Mouse (Mus musculus) stomach, postnatal 0 days (tissue): ENCODE measurements around the gene Necab3. TPM values are rescaled to one million over a fixed set of nuclear protein-coding genes. Genes with fewer than 3 reads are reported as not detected.
A peak's percentile ranks its signal among the peaks of the same experiment; 100 is the strongest.

Source experiments
- ATAC-seq: fragments of 200-750 bp; cut with Nextera tagmentation; 2 replicates; pipeline ENCODE4 v1.8.0; 2017; ENCODE audit not compliant: low FRiP score, low TSS enrichment
- DNase-seq: peaks from one replicate; pipeline ENCODE4 v3.0.0-alpha.2; 2016; ENCODE audit warnings: low spot score
- H3K27ac ChIP-seq: fragments of 300-500 bp; sonication (generic); replicated peaks from 2 replicates; pipeline ENCODE4 v1.5.1; 2014; ENCODE audit warnings: mild to moderate bottlenecking, control low read depth
- H3K27me3 ChIP-seq: fragments of 300-500 bp; sonication (generic); 2 replicates; pipeline ENCODE4 v1.6.1; 2014; ENCODE audit warnings: low read length; ENCODE audit not compliant: control insufficient read depth, insufficient read depth
- H3K36me3 ChIP-seq: fragments of 300-500 bp; sonication (generic); 2 replicates; pipeline ENCODE4 v1.6.1; 2014; ENCODE audit warnings: low read length, mixed read lengths; ENCODE audit not compliant: control insufficient read depth, insufficient read depth
- H3K4me1 ChIP-seq: fragments of 300-500 bp; sonication (generic); replicated peaks from 2 replicates; pipeline ENCODE4 v1.6.1; 2014; ENCODE audit warnings: antibody characterized with exemption; ENCODE audit not compliant: control insufficient read depth, insufficient read depth
- H3K4me2 ChIP-seq: fragments of 300-500 bp; sonication (generic); replicated peaks from 2 replicates; pipeline ENCODE4 v1.6.1; 2014; ENCODE audit warnings: low read depth, mild to moderate bottlenecking, control low read depth, moderate library complexity
- H3K4me3 ChIP-seq: fragments of 300-500 bp; sonication (generic); 2 replicates; pipeline ENCODE4 v1.5.1; 2014; ENCODE audit warnings: low read depth, low read length, control low read depth
- H3K9ac ChIP-seq: fragments of 300-500 bp; sonication (generic); 2 replicates; pipeline ENCODE4 v1.6.1; 2014; ENCODE audit warnings: mild to moderate bottlenecking, low read length, control low read depth, mixed read lengths
- H3K9me3 ChIP-seq: fragments of 300-500 bp; sonication (generic); 2 replicates; pipeline ENCODE4 v1.6.1; 2016; ENCODE audit warnings: low read length; ENCODE audit not compliant: control insufficient read depth
- CTCF ChIP-seq: IDR thresholded peaks from 2 replicates; pipeline ENCODE4 v1.5.1; 2016; ENCODE audit warnings: antibody characterized with exemption, low read depth, mild to moderate bottlenecking, moderate library complexity
- EP300 ChIP-seq: optimal IDR thresholded peaks from 2 replicates; pipeline ENCODE3; 2016; ENCODE audit warnings: antibody characterized with exemption
- WGBS: fragments of 180-500 bp; shearing (Covaris S2); extraction: QIAGEN DNeasy Blood & Tissue Kit; methylation state at CpG from one replicate; pipeline ENCODE4 v1.1.7; 2014; 5-methylcytosine and 5-hydroxymethylcytosine counted together
- polyA plus RNA-seq: library from polyadenylated mRNA; unstranded; fragments of >200 nt; fragmentation: Nextera tagmentation; extraction: Ambion mirVana; gene quantifications from 2 replicates; pipeline ENCODE4 v1.2.1, GENCODE M21; 2015

Necab3 gene
- polyA plus RNA-seq: 0.50 and 0.70 TPM in 2 replicates

DNA sequence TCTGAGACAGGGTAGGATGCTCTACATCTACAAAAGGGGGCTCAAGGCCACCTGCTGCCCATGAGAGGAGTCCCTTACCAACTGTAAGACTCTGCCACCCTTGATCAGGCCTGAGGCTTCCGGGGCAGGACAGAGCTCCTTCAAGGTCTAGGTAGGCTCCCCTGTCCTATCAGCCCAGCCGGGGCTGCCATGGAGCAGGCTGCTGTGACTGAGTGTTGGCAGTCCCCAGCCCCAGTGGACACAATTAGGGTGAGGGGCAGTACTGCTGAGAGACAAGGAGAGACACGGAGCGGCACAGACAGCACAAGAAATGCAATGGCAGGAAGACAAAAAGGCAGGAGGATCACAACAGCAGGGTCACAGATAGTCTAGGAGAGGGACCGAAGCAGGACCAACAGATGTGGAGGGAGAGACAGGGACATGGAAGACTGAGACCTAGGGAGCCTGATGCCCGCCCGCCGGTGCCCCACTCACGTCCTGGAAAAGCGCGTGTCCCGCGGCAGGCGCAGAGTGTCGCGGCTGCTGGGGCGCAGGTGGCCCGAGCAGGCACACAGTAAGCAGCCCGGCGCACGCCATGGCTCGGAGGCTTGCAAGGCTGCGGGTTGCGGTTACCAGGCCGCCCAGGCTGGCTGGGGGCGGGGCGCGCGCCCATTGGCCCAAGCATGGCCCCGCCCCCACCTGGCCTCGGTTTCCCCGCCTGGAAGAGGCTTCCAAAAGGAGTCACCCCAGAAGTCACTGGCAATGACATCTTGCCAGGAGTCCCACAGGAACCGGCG is at the start of gene Necab3:
Gene Necab3 (minus strand): TSS at position 627 of the 776 bp plus-strand sequence.
- Histone ChIP-seq H3K4me3 (peak within 1 kb of the TSS; percentile 18), H3K4me1 (no peaks in the 10 kb centered on the region), H3K27me3 (no peaks in the 10 kb centered on the region), H3K9ac (peak within 1 kb of the TSS; percentile 38; the same call in 1 of the 2 replicates), H3K9me3 (no peaks in the 10 kb centered on the region), H3K27ac (no peak within 1 kb of the TSS), H3K36me3 (peaks cover 6% of the 10 kb centered on the region; the same call in 1 of the 2 replicates), H3K4me2 (peak within 1 kb of the TSS; percentile 52)
- WGBS: 13% methylated on average over 26 of the region's 34 CpGs
- ATAC-seq (0 out of 2 replicates have a peak, but pooled peaks have one; percentile 41), DNase-seq (peak; percentile 56)
- no peak for TF ChIP-seq EP300
- no peak for TF ChIP-seq CTCF

DNA sequence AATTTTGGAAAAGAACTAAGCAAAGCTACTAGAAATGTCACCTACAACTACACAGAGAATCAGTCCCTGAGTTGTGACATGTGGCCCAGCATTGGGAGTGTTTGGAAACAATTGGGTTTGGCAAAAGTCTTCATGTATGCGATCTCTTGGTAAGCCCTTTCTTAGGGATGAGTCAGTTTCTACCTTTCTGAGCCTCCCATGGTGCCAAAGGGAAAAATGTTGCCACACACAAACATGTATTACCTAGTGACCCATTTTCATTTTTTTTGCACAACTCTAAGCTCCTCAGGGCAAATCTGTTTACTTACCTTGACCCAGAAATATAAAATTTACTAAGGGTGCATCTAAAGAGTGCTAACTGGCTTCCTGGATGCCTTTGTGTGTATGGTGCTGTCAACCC is 48.3 kb upstream of the Necab3 start:
- DNase-seq (no peak), ATAC-seq (no peak)
- no peaks in the 10 kb centered on the region; the same call in 1 of the 2 replicates for H3K4me1 ChIP-seq
- H3K9me3 ChIP-seq: no peaks in the 10 kb centered on the region
- H3K27me3 ChIP-seq: no peaks in the 10 kb centered on the region
- H3K4me3 ChIP-seq: no peak overlapping the region
- no peaks in the 10 kb centered on the region for H3K36me3 ChIP-seq
- WGBS: 63% methylated on average over 1 of the region's 1 CpGs
- TF ChIP-seq CTCF (no peak), EP300 (no peak)
- H3K4me2 ChIP-seq: no peak overlapping the region
- H3K27ac ChIP-seq: no peak overlapping the region
- H3K9ac ChIP-seq: no peak overlapping the region

DNA sequence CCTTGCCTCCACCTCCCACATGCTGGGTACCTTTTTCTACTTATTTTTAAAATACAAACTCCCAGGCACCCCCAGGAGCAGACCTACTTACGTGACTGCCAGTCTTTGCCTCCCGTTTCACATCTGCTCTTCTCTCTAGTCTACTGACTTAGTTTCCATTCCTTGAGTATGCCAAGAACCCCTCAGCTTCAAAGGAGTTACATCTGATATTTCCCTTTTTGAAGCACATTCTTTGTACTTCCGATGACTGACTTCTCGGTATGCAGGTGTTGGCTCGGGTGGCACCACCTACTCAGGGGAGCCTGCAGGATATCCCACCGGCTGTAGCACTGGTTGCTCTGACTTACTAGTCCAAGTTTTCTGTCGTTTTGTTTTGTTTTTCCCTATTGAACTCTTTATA is 45.5 kb upstream of the Necab3 start:
- ATAC-seq (no peak), DNase-seq (no peak)
- H3K9me3 ChIP-seq: no peaks in the 10 kb centered on the region
- H3K9ac ChIP-seq: no peak overlapping the region
- peak overlapping the region; percentile 50; the same call in 1 of the 2 replicates for H3K27ac ChIP-seq
- no peaks in the 10 kb centered on the region for H3K27me3 ChIP-seq
- WGBS: 23% methylated on average over 7 of the region's 7 CpGs
- H3K4me2 ChIP-seq: peak overlapping the region; percentile 54
- H3K4me3 ChIP-seq: peak overlapping the region; percentile 86
- no peaks in the 10 kb centered on the region; the same call in 1 of the 2 replicates for H3K4me1 ChIP-seq
- TF ChIP-seq CTCF (no peak), EP300 (no peak)
- no peaks in the 10 kb centered on the region for H3K36me3 ChIP-seq

DNA sequence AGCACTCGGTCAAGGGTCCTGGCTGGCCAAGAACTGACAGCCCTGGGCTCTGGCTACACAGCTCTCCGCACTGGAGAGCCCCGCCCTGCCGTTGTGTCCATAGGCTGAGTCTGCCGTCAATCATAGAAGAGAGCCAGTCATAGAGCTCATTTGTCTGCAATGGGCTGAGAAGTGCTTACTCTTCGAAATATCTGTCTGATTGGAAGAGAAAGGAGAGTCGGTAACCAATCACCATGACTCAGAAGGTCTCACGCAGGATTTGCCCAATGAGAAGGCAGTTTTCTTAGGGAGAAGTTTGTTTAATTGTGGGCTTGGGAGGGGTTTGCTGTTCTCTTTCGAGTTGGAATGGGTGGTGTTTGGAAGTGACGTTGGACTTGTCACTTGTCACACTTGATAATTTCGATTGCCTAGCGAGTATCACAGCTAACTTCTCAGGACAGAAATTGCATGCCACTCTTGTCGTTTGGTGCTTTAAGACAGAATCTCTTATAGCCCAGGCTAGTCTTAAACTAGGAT is 45.0 kb upstream of the Necab3 start, which contains the start of gene Pxmp4:
Gene Pxmp4 (minus strand): TSS at position 71 of the 516 bp plus-strand sequence.
- no peaks in the 10 kb centered on the region for H3K27me3 ChIP-seq
- H3K4me3 ChIP-seq: peak within 1 kb of the TSS; percentile 86
- DNase-seq (peak; percentile 97), ATAC-seq (peak; percentile 100)
- no peak for TF ChIP-seq EP300
- no peak for TF ChIP-seq CTCF
- no peaks in the 10 kb centered on the region; the same call in 1 of the 2 replicates for H3K4me1 ChIP-seq
- WGBS: under 1% methylated on average over 13 of the region's 13 CpGs
- H3K36me3 ChIP-seq: no peaks in the 10 kb centered on the region
- H3K9me3 ChIP-seq: no peaks in the 10 kb centered on the region
- peak within 1 kb of the TSS; percentile 93 for H3K27ac ChIP-seq
- peak within 1 kb of the TSS; percentile 85 for H3K4me2 ChIP-seq
- H3K9ac ChIP-seq: peak within 1 kb of the TSS; percentile 96

DNA sequence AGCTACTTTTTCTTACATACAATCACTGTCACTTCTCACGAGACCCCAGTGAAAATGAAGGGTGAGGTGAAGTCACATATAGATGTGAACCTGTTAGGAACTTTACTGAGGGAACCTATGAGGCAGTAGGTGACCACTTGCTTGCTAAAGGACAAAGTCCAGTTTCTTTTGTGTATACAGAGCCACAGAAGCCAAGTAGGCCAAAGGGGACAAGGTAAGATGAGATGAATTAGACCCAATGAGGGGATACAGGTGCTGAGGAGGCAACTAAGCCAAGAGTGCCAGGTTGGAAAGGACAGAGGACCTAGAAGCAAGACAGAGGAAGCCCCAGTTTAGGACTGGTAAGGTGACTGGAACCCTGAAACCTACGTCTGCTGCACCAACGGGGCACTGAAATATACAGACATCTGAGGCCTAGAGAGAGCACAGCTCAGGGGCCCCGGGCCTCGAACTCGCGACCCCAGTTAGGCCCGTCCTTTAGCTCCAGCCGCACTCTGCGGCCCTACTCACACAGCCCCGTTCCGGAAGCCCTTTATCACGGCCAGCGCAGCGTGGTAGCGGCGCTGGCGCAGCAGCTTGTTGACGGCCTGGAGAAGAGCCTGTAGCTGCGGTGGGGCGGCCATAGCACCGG is 44.4 kb upstream of the Necab3 start:
- ATAC-seq (peak; percentile 66), DNase-seq (peak; percentile 67)
- Histone ChIP-seq H3K4me2 (peak overlapping the region; percentile 85), H3K4me3 (peak overlapping the region; percentile 86), H3K9me3 (no peaks in the 10 kb centered on the region), H3K36me3 (no peaks in the 10 kb centered on the region), H3K27ac (peak overlapping the region; percentile 93), H3K9ac (peak overlapping the region; percentile 96), H3K4me1 (no peaks in the 10 kb centered on the region; the same call in 1 of the 2 replicates), H3K27me3 (no peaks in the 10 kb centered on the region)
- 13% methylated on average over 22 of the region's 22 CpGs for WGBS
- TF ChIP-seq CTCF: no peak
- no peak for TF ChIP-seq EP300

DNA sequence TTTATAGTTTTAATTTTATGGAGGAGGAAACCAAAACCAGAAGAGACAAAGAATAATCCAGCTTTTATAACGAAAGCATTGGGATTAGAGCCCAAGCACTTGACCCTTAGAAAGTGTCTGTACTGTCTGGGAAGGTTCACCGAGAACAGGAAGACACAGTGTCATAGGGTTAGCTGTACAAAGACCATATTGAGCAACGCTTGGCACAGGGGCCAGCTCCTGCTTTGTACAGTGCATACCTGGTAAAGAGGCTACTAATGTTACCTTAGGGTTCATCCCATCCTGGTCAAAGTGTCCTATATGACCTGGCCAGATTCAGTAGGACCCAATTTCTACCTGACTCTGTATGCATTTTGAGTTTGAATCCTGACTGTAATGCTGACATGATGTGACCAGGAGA is 42.6 kb upstream of the Necab3 start:
- Histone ChIP-seq H3K4me2 (no peak overlapping the region), H3K4me3 (no peak overlapping the region), H3K27ac (no peak overlapping the region), H3K9me3 (no peaks in the 10 kb centered on the region), H3K9ac (no peak overlapping the region), H3K27me3 (no peaks in the 10 kb centered on the region), H3K36me3 (no peaks in the 10 kb centered on the region), H3K4me1 (no peaks in the 10 kb centered on the region; the same call in 1 of the 2 replicates)
- TF ChIP-seq CTCF (no peak), EP300 (no peak)
- WGBS: 74% methylated on average over 3 of the region's 3 CpGs
- ATAC-seq (no peak), DNase-seq (no peak)
